Mouse (Mus musculus): Measurements from ENCODE around the gene Mrc1.

- TF ChIP-seq POLR2A (IDR thresholded peaks at IDR 0.05; ENCODE audit: borderline replicate concordance, insufficient read depth, low read length) (no peak), CTCF (IDR thresholded peaks at IDR 0.05; ENCODE audit: borderline replicate concordance, insufficient read depth, low read depth, low read length) (no peak)
Measured at GRCm38 (mm10) chr2:14210731-14211130, 18.5 kb upstream of the Mrc1 start.

Measured in cerebellum, adult 2 months (tissue).